Mouse (Mus musculus) spleen, embryonic (tissue): ENCODE measurements at regions not wholly inside any gene's neighbourhood (a gene's known extent, or its start where the extent isn't known, plus 50 kb on each side); places are given as distances from the start of the nearest gene placed in this dataset.

ENCODE experiments used
- CTCF ChIA-PET: fragments of 350-600 bp; sonication (Branson Sonifier 250); formaldehyde crosslinking; loops from one replicate; lab custom pipeline; 2022; lab: Charles Lee

- CTCF ChIA-PET, result no interaction called here
These were observed 89.8 kb upstream of the Fggy start for GRCm38 (mm10) chr4:95467526-95467925.

GRCm38 (mm10) chr4:95474726-95475406 lies 82.4 kb upstream of the Fggy start:
- CTCF ChIA-PET, result no interaction called here

- CTCF ChIA-PET, result no interaction called here
These were observed 81.1 kb upstream of the Fggy start for GRCm38 (mm10) chr4:95476071-95476724.

GRCm38 (mm10) chr4:95483571-95483970 lies 73.7 kb upstream of the Fggy start:
- CTCF ChIA-PET, result no interaction called here

- CTCF ChIA-PET, result interaction anchor here (0.6 kb wide), 1 partner anchor 201 kb away, joined by 7 read pairs; no protein-coding TSS in a partner anchor
These were observed 70.0 kb upstream of the Fggy start for GRCm38 (mm10) chr4:95487323-95487722.

- CTCF ChIA-PET, result interaction anchor here (0.6 kb wide), 1 partner anchor 201 kb away, joined by 7 read pairs; no protein-coding TSS in a partner anchor
These were observed 69.3 kb upstream of the Fggy start for GRCm38 (mm10) chr4:95487969-95488368.

GRCm38 (mm10) chr4:95489059-95489458 lies 68.2 kb upstream of the Fggy start:
- CTCF ChIA-PET, result no interaction called here

GRCm38 (mm10) chr4:95500265-95500664 lies 57.0 kb upstream of the Fggy start:
- CTCF ChIA-PET, result no interaction called here

- CTCF ChIA-PET, result no interaction called here
These were observed 56.1 kb upstream of the Fggy start for GRCm38 (mm10) chr4:95501164-95501563.

- CTCF ChIA-PET, result no interaction called here
These were observed 50.0 kb upstream of the Fggy start for GRCm38 (mm10) chr4:95507141-95507945.
